Mouse (Mus musculus) embryo, embryonic 10.5 days (tissue): Measurements from ENCODE around the gene Luzp2.
"Not testable (repeated sequence)": the region's sequence is repeated elsewhere in the genome, so short reads cannot be mapped to it uniquely, and the experiment has no call there.

Experiments used
- DNase-seq: peaks from one replicate; pipeline ENCODE4 v3.0.0-alpha.2; 2015; ENCODE audit warnings: low spot score

Gene Luzp2

GRCm38 (mm10) chr7:55000397-55000796 lies 165.1 kb downstream of the Luzp2 start:
- DNase-seq = no peak

- DNase-seq = no peak
These were observed 174.0 kb downstream of the Luzp2 start for GRCm38 (mm10) chr7:55009173-55009771.

GRCm38 (mm10) chr7:55133850-55134249 lies 298.6 kb downstream of the Luzp2 start:
- DNase-seq = not testable (repeated sequence)

DNA sequence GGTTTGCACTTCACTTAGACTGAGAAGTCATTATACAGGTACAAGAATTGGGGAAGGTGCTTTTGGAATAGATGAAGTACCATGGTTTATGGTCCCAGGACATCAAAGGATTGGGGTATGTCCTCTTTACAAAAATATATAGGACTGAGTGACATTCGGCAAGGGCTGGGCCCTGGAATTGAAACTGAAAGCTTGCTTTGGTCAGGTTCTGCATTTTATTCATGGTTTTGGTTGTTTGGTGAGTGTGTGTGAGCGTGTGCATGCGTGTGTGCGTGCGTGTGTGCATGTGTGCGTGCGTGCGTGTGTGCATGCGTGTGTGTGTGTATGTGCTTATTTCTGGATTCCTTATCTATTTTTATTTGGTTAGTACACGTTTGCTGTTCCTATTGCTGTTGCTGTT lies 353.6 kb downstream of the Luzp2 start:
- DNase-seq = no peak

GRCm38 (mm10) chr7:55189496-55189895 lies 354.2 kb downstream of the Luzp2 start:
- no peak for DNase-seq

DNA sequence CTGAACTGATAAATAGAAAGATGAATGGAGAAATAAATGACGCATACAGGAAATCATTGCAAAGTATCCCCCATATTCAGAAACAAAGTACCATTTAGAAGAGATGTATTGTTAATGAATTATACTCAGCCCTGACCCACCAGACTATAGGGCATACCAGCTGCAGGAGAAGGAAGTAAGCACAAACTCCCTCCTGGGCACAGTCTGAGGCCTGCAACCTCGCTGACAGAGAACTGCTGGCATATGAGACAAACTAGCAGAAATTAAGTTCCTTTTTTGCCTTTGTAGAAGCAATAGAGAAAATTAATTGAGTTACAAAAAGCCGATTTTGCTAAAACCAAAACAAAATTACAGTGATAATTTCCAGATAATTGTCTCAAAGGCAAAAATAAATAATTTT lies 355.4 kb downstream of the Luzp2 start:
- DNase-seq = no peak

DNA sequence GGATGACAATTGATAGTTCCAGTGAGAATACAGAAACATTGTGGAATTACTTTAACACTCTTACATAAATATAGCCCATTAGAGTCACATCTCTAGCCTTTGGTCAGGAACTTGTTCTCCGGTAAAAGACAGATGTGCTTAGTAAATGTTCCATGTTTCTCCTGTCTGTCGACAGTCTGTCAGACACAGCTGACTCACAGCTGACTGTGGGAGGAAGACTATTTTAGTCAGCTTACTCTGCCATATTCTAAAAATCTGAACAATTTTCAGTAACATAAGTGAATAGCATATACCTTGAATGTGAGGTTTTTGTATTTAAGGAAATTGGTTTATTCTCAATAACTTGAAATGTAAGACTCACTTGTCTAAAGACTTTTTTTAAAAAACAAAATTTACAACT lies 363.5 kb downstream of the Luzp2 start:
- no peak for DNase-seq

DNA sequence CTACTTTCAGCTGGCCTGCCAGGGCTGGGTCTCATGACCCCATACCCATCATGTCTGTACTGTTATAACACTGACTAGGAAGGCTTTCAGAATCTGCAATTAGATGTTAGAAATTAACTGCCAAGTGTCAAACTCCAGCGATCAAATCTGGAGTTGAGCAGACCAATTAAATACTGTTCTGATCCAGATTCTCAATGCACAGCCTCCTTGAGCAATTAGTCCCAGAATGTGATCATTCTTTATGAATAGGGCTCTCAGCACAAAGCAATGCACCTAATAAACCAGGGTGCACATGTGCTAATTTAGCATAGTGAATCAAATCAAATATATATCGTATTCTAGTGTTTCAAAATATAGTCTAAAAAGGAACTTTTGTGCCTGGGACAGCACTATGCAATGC lies 387.7 kb downstream of the Luzp2 start:
- DNase-seq = no peak

GRCm38 (mm10) chr7:55229407-55229806 lies 394.1 kb downstream of the Luzp2 start:
- no peak for DNase-seq
